Mouse (Mus musculus) brain, embryonic 14.5 days (tissue): ENCODE measurements around the gene Tacc2. TPM values are rescaled to one million over a fixed set of nuclear protein-coding genes. Genes with fewer than 3 reads are reported as not detected.

Source experiments
- DNase-seq: peaks from one replicate; pipeline ENCODE4 v3.0.0-alpha.2; 2011; ENCODE audit warnings: low read depth
- CTCF ChIP-seq: fragments of 200-500 bp; IDR thresholded peaks from 2 replicates; pipeline ENCODE4 v1.5.1; 2012; ENCODE audit warnings: inconsistent platforms, mild to moderate bottlenecking, moderate library complexity, borderline replicate concordance; ENCODE audit not compliant: insufficient read depth, insufficient read length; ENCODE audit errors: extremely low read depth
- POLR2A ChIP-seq: fragments of 200-500 bp; IDR thresholded peaks from 2 replicates; pipeline ENCODE4 v1.6.1; 2012; ENCODE audit warnings: mild to moderate bottlenecking, inconsistent platforms, borderline replicate concordance; ENCODE audit not compliant: poor library complexity, insufficient read depth, insufficient read length, severe bottlenecking; ENCODE audit errors: extremely low read depth
- polyA plus RNA-seq: library from polyadenylated mRNA; depleted of rRNA; stranded (reverse); fragments of >200 nt; gene quantifications from 2 replicates; pipeline ENCODE4 v1.2.3, GENCODE M21; 2012

Tacc2 gene
- polyA plus RNA-seq, 1 experiment = 66.9 TPM

DNA sequence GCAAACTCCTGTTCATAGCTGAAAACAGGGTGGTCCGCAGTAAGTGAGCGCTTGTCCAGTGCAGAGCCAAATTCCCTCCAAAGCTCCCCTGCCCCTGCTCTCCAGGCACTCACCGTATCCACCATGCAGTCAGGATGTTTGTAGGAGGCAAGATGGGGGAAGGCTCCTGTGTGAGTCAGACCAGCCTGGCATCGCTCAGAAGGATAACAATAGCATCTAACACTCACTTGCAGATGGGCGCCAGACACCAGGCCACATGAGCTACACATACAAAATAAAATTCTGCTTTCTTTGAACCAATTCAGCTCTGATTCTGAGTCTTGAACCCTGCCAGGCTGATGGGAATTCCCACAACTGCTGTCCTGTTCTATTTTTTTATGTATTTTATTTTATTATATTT is 26.3 kb downstream of the Tacc2 start:
- TF ChIP-seq CTCF = no peak
- no peak for TF ChIP-seq POLR2A
- no peak for DNase-seq

DNA sequence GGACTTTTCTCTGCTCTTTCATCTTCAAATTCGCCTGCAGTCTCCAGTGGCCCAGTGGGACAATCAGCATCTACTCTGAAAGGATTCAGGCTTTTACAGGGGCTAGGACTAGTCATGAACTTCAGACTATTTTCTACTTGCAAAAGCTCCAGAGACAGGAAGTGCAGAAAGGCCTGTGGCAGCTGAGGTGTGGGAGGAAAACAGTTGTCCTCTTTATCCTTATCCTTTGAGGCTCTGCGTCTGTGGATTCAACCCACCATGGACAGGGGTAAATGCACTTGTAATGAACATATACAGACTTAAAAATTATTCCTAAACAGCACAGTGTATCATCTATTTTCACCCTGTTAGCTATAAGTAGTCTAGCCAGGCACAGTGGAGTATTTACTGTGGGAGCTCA is 27.2 kb downstream of the Tacc2 start:
- no peak for DNase-seq
- TF ChIP-seq POLR2A = no peak
- no peak for TF ChIP-seq CTCF

DNA sequence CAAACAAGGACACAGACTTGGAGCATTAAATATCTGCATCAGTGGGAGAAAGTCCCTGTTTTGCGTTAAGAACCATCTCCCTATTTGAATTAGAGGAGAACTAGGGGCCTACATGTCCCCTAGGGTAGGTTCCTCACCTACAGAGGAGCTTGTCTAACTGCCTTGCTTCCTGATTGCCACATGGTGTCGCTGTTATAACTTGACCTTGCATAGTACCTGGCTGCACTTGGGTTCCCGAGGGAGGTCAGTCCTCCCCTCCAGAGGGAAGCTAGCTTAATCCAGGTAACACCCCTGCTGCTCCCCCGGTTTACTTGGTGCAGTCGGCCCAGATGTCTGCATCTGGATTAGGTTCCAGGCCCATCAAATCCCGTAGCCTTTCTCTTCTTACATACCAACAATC is 27.9 kb downstream of the Tacc2 start:
- DNase-seq = no peak
- TF ChIP-seq POLR2A (no peak), CTCF (peak; percentile 51; the same call in 1 of the 2 replicates)

DNA sequence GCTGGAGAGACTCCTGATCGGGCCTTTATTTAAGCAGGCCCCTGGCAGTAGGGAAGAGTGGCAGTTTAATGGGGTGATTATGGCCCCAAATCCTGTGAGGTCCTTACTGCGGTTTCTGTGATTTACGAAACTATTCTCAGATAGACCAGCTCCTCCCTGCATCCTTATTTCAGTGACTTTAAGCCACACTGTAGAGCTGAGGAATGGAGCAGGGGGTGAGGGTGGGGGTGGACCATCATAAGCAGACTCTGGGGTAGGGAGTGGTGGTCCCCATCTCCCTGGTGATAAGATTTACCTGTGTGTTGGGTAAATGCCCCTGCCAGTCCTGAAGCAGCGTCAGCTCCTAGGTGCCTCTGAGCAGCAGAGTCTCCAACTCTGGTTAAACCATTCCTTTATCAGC is 29.7 kb downstream of the Tacc2 start:
- TF ChIP-seq CTCF = no peak
- no peak for TF ChIP-seq POLR2A
- no peak for DNase-seq

DNA sequence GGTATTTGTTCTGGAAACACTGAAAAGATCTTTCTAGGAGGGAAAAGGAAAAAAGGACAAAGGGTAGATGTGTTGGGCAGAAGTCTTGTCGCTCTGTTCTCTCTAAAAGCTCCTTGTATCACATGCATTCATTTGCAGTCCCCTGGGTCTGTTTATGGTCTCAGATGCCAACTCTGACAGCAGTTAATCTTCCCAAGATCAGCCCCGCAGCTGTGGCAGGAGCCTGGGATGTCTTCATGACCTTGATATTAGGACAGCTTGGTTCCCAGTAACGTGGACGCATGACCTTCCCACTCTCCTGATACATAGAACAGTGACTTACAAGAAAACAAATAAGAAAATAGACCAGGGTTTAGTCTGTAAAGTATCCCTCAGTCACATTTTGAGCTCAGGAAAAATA is 36.7 kb downstream of the Tacc2 start:
- DNase-seq = no peak
- no peak for TF ChIP-seq POLR2A

DNA sequence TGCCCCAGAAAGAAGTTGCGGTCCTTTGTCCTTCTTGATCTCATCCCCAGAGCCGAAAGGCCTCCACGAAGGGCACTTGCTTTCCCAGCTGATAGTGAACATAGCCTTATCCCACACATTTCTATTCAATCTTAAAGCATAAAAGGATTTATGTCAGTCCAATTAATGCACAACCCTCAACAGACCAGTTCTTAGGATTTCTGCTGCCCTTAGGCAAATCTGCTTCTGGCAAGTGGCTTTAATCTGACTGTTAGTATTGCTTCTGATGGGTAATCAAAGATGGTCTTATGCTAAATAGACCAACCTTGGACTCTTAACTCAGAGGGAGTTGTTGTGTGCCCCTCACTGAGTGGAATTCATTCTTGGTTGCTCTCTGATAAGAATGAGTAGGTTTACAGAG is 40.4 kb downstream of the Tacc2 start:
- peak; percentile 45 for DNase-seq
- TF ChIP-seq CTCF (no peak), POLR2A (no peak)

DNA sequence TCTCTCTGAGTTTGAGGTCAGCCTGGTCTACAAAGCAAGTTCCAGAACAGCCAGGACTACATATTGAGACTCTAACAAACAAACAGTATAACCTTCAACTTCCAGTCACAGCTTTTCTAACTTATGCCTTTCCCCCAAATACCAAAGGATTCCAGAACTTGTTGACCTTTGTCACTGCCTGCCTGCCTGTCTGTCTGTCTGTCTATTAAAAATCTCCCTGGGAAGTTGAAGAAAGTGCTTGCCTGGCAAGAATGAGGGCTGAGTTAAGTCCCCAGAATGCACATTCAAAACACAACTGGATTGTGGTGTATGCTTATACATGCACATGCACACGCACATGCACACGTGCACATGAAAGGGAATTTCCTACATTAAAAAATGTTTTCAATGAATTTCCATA is 43.8 kb downstream of the Tacc2 start:
- TF ChIP-seq CTCF (no peak), POLR2A (no peak)
- no peak for DNase-seq

DNA sequence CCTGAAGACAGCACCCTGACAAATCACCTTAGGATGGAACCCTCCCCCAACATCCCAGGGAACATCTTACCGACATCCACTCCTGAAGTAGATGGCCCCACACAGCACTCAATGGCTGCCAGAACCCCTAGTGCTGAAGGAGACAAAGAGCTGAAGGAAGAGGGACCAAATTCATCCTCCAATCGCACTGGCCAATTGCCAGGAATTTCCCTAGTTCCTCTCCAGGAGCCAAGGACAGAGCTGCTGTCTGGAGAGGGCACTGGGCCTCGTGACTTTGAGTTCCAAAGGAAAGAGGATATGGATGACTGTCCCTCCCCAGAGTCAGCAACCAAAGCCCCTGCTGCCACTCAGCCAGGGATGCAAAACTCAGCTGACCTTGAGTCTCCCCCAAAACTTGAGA is 44.7 kb downstream of the Tacc2 start:
- TF ChIP-seq CTCF (no peak), POLR2A (no peak)
- DNase-seq = no peak

DNA sequence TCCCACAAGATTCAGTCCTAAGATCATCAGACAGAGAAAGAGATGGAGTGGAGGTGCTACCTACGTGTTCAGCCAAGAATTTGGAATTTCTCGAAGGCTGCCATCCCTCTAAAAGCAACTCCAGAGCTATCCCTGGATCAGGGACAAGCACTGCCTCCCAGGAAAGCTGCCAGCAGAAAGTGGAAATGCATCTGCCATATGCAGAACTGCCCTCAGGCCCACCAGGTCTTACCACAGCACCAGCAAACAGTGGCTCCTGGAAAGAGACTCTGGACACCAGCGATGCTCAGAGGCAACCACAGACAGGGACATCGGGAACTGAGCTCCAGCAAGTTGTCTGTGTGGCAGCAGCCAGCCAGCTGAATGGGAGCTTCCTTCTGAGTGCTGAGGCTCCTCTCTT is 45.1 kb downstream of the Tacc2 start:
- TF ChIP-seq POLR2A (no peak), CTCF (no peak)
- no peak for DNase-seq

DNA sequence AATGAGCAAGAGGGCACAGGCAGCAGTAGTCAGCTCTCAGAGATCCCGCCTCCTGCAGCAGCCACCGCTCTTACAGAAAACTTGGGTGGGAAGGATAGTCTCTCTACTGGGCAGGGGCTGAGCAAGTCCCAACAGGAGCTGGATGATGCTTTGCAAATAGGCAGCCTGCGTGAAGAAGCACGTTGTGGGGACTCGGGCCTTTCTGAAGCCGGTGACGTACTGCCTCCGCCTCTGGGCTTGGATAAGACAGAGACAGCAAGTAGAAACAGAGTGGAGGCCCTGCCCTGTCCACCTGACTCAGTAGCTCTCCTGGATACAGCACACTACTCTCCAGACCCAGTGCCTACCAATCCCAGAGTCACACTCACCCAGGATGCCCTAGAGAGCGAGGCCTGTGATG is 47.1 kb downstream of the Tacc2 start:
- TF ChIP-seq POLR2A (no peak), CTCF (no peak)
- DNase-seq = no peak

DNA sequence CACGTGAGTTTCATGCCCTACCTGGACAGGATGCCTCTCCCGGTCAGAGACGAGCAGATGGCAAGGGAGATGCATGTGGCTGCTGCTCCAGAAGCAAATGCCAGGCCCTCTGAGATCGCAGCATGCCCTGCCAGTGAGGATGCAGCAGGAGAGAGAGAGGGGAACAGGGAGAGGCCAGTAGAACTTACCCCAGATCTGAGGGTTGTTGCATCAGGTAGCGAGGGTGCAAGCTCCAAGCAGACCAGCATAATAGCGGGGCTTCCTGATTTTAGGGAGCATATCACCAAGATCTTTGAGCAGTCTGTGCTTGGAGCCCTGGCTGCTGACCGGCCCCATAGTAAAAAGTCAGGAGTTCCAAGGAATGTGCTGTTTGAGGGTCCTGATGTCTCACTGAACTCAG is 48.1 kb downstream of the Tacc2 start:
- no peak for DNase-seq
- TF ChIP-seq POLR2A (no peak), CTCF (no peak)

DNA sequence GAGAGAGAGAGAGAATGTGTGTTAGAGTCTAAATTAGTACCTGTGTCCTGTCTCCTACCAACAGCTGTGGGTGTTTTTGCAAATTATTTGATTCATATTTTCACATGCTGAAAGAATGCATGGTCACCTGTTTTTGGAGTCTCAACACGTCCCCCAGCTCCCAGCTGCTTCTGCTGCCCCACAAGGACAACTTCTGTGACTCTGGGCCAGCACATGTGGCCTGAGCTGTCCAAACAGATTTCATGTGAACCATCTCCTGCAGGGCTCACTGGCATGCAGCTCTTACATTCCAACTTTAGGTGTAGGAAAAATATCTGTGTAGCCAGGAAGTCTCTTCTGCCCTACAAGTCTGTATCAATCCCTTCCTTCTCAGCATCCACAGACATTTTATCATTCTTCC is 51.4 kb downstream of the Tacc2 start:
- no peak for TF ChIP-seq POLR2A
- DNase-seq = no peak

DNA sequence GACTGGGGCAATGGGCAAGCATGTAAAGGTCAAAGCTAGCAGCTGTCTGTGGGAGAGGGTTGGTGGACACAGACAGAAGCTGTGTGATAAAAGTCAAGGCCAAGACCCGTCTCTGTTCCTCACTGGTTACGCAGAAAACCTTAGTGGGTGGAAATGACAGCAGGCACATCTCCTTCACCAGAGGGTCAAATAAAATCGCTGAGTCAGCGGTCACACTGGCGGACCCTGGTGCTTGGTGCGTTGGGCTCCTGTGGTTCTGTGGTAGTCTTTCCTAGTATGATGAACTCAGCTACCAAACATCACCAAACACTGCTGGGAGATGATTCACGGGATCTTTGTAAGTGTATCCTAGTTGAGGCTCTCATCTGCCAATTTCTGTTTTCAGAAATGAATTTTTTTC is 52.8 kb downstream of the Tacc2 start:
- TF ChIP-seq CTCF (no peak), POLR2A (no peak)

More for the DNA sequence above, 52.8 kb downstream of the Tacc2 start:
- DNase-seq = no peak
